ENCODE assay signal across 16 mouse cellular contexts in genomic region chrX:99482339-99482702, GRCm38 (mm10). TPM values are rescaled to one million over a fixed set of nuclear protein-coding genes. Genes with fewer than 3 reads are reported as not detected.
DNase-seq lines count a peak whose midpoint lies in the region; ATAC-seq and TF ChIP-seq lines count a peak whose summit lies in the region.
"Had no signal": no experiment of that assay in that cellular context is flagged by ENCODE, and none has a peak within 500 bp of the region (broad histone marks: within the 10 kb centered on the region; RNA-seq: fewer than 3 reads in every experiment).

No protein-coding gene starts in this region.

- no peak overlapping the region; the same call in 1 of the 2 replicates for H3K4me2 ChIP-seq in forebrain, embryonic 16.5 days (ENCODE audit: low read length)
- no peak overlapping the region for H3K4me2 ChIP-seq in hindbrain, postnatal 0 days (ENCODE audit: low read depth, low read length)
- H3K4me2 ChIP-seq in neural tube, embryonic 12.5 days (replicated peaks): no peak overlapping the region

- no peak for ATAC-seq in forebrain, embryonic 16.5 days
- peak; percentile 53 for ATAC-seq in hindbrain, postnatal 0 days
- ATAC-seq in neural tube, embryonic 12.5 days (ENCODE audit: low FRiP score, low read depth): peak; percentile 21
- ATAC-seq: inflammation-experienced regulatory T-cells, adult 6 months had no signal

- no peaks in the 10 kb centered on the region for H3K27me3 ChIP-seq in forebrain, embryonic 16.5 days (replicated peaks; ENCODE audit: control insufficient read depth, insufficient read depth, low read length)
- no peaks in the 10 kb centered on the region; the same call in 1 of the 2 replicates for H3K27me3 ChIP-seq in hindbrain, postnatal 0 days (ENCODE audit: insufficient read depth, low read length)
- H3K27me3 ChIP-seq in neural tube, embryonic 12.5 days (replicated peaks): 0 out of 2 replicates have a peak, but pooled peaks cover 9% of the 10 kb centered on the region

- no peaks in the 10 kb centered on the region for H3K9me3 ChIP-seq in forebrain, embryonic 16.5 days (ENCODE audit: control insufficient read depth, low read length)
- H3K9me3 ChIP-seq in hindbrain, postnatal 0 days (ENCODE audit: low read length): no peaks in the 10 kb centered on the region
- no peaks in the 10 kb centered on the region for H3K9me3 ChIP-seq in neural tube, embryonic 12.5 days

- no peak overlapping the region for H3K4me3 ChIP-seq in layer of hippocampus, adult 2 months
- H3K4me3 ChIP-seq in forebrain, embryonic 16.5 days (replicated peaks; ENCODE audit: low read length): no peak overlapping the region
- H3K4me3 ChIP-seq in hindbrain, postnatal 0 days (ENCODE audit: low read length): no peak overlapping the region
- no peak overlapping the region for H3K4me3 ChIP-seq in neural tube, embryonic 12.5 days
- H3K4me3 ChIP-seq: heart, adult 2 months; myocyte had no signal

- no peak for DNase-seq in layer of hippocampus, adult 2 months (ENCODE audit: low spot score in 2 of 2)
- DNase-seq in layer of hippocampus, postnatal 10 days (ENCODE audit: low spot score in 2 of 2): no peak
- DNase-seq in hindbrain, postnatal 0 days (ENCODE audit: low spot score): no peak
- no peak for DNase-seq in kidney, postnatal 25 days
- no peak for DNase-seq in adrenal gland, postnatal 14 days
- no peak for DNase-seq in adrenal gland, postnatal 25 days
- DNase-seq: adrenal gland, postnatal 36 days; cerebellum, postnatal 25 days; heart, adult 2 months; kidney, adult 9 months; right cerebral cortex, adult 18-20 months; thymus, postnatal 36 days had no signal

- peaks cover 18% of the 10 kb centered on the region for H3K4me1 ChIP-seq in forebrain, embryonic 16.5 days (replicated peaks; ENCODE audit: control insufficient read depth, insufficient read depth, low read length)
- H3K4me1 ChIP-seq in hindbrain, postnatal 0 days (ENCODE audit: insufficient read depth, low read length): no peaks in the 10 kb centered on the region
- peaks cover 3% of the 10 kb centered on the region; the same call in 1 of the 2 replicates for H3K4me1 ChIP-seq in neural tube, embryonic 12.5 days

- H3K27ac ChIP-seq in layer of hippocampus, adult 2 months: peak overlapping the region; percentile 82
- peak overlapping the region; percentile 83 for H3K27ac ChIP-seq in forebrain, embryonic 16.5 days (ENCODE audit: low read length)
- H3K27ac ChIP-seq in hindbrain, postnatal 0 days: peak overlapping the region; percentile 77
- H3K27ac ChIP-seq in neural tube, embryonic 12.5 days: 0 out of 2 replicates have a peak overlapping the region, but pooled peaks have one; percentile 46
- H3K27ac ChIP-seq: heart, adult 2 months had no signal

- no peaks in the 10 kb centered on the region for H3K36me3 ChIP-seq in forebrain, embryonic 16.5 days (ENCODE audit: control insufficient read depth, insufficient read depth)
- H3K36me3 ChIP-seq in hindbrain, postnatal 0 days (ENCODE audit: insufficient read depth, low read length): no peaks in the 10 kb centered on the region
- H3K36me3 ChIP-seq in neural tube, embryonic 12.5 days: no peaks in the 10 kb centered on the region

- WGBS in forebrain, embryonic 16.5 days: 65% methylated on average over 2 of the region's 2 CpGs
- WGBS in hindbrain, postnatal 0 days: 27% methylated on average over 2 of the region's 2 CpGs
- 79% methylated on average over 2 of the region's 2 CpGs for WGBS in neural tube, embryonic 12.5 days

- H3K9ac ChIP-seq in forebrain, embryonic 16.5 days (replicated peaks; ENCODE audit: low read depth, low read length): no peak overlapping the region
- no peak overlapping the region for H3K9ac ChIP-seq in hindbrain, postnatal 0 days (replicated peaks; ENCODE audit: low read length)
- no peak overlapping the region for H3K9ac ChIP-seq in neural tube, embryonic 12.5 days

- TF ChIP-seq CTCF in layer of hippocampus, adult 2 months (conservative IDR thresholded peaks at IDR 0.05): no peak
- TF ChIP-seq CTCF in hindbrain, postnatal 0 days (IDR thresholded peaks at IDR 0.05; ENCODE audit: low read depth): no peak

RNA-seq across cellular contexts. Expression of gene Pja1, which starts 11.2 kb away (rescaled TPM):
- 100 to 1,000 TPM; 203 to 207 TPM for total RNA-seq in layer of hippocampus, adult 2 months (2021)
- total RNA-seq in layer of hippocampus, postnatal 10 days (2021): 100 to 1,000 TPM; 181 to 185 TPM
- 408 and 409 TPM in 2 replicates for polyA plus RNA-seq in forebrain, embryonic 16.5 days (2015; fragmentation: Nextera tagmentation; extraction: Ambion mirVana)
- total RNA-seq in hindbrain, postnatal 0 days (2014; rRNA removed): 194 and 216 TPM in 2 replicates
- 335 and 344 TPM in 2 replicates for polyA plus RNA-seq in hindbrain, postnatal 0 days (2015; fragmentation: Nextera tagmentation; extraction: Ambion mirVana)
- 266 and 268 TPM in 2 replicates for polyA plus RNA-seq in neural tube, embryonic 12.5 days (2016; fragmentation: Nextera tagmentation; extraction: Ambion mirVana)
- total RNA-seq in adrenal gland, postnatal 14 days (2021): 99.7 and 108 TPM in 2 replicates
- 100 and 103 TPM in 2 replicates for total RNA-seq in adrenal gland, postnatal 25 days (2021)
